Mouse (Mus musculus): ENCODE measurements around the gene Wbp1l.

Wbp1l gene

GRCm38 (mm10) chr19:46657339-46658020, 58.6 kb downstream of the Wbp1l start:
- DNase-seq (ENCODE audit: extremely low read depth, low read depth) = no peak

GRCm38 (mm10) chr19:46658348-46658747, 59.5 kb downstream of the Wbp1l start:
- no peak for DNase-seq (ENCODE audit: extremely low read depth, low read depth)

- DNase-seq (ENCODE audit: extremely low read depth, low read depth) = no peak
These were observed 60.0 kb downstream of the Wbp1l start for GRCm38 (mm10) chr19:46658851-46659250.

GRCm38 (mm10) chr19:46661511-46661910, 62.6 kb downstream of the Wbp1l start:
- DNase-seq (ENCODE audit: extremely low read depth, low read depth) = no peak

GRCm38 (mm10) chr19:46662214-46662613, 63.3 kb downstream of the Wbp1l start:
- DNase-seq (ENCODE audit: extremely low read depth, low read depth) = no peak

GRCm38 (mm10) chr19:46662784-46663183, 63.9 kb downstream of the Wbp1l start:
- no peak for DNase-seq (ENCODE audit: extremely low read depth, low read depth)

- no peak for DNase-seq (ENCODE audit: extremely low read depth, low read depth)
These were observed 66.6 kb downstream of the Wbp1l start for GRCm38 (mm10) chr19:46665474-46665873.

GRCm38 (mm10) chr19:46667300-46667699, 68.4 kb downstream of the Wbp1l start:
- no peak for DNase-seq (ENCODE audit: extremely low read depth, low read depth)

GRCm38 (mm10) chr19:46668263-46668662, 69.4 kb downstream of the Wbp1l start:
- DNase-seq (ENCODE audit: extremely low read depth, low read depth) = no peak

- peak; percentile 85 for DNase-seq (ENCODE audit: extremely low read depth, low read depth)
These were observed 70.9 kb downstream of the Wbp1l start for GRCm38 (mm10) chr19:46669802-46670201.

GRCm38 (mm10) chr19:46670691-46671090, 71.8 kb downstream of the Wbp1l start:
- DNase-seq (ENCODE audit: extremely low read depth, low read depth) = no peak

GRCm38 (mm10) chr19:46672766-46673418, 74.0 kb downstream of the Wbp1l start, which contains the start of gene Cyp17a1:
Cyp17a1 (minus strand) TSS chr19:46673172.
- DNase-seq (ENCODE audit: extremely low read depth, low read depth) = peak; percentile 77

- no peak for DNase-seq (ENCODE audit: extremely low read depth, low read depth)
These were observed 76.8 kb downstream of the Wbp1l start for GRCm38 (mm10) chr19:46675641-46676040.

- DNase-seq (ENCODE audit: extremely low read depth, low read depth) = no peak
These were observed 81.0 kb downstream of the Wbp1l start for GRCm38 (mm10) chr19:46679720-46680383.

- peak; percentile 89 for DNase-seq (ENCODE audit: extremely low read depth, low read depth)
These were observed 90.8 kb downstream of the Wbp1l start, which contains the start of gene Borcs7 for GRCm38 (mm10) chr19:46689460-46690372. Borcs7 (plus strand) TSS chr19:46689906.

GRCm38 (mm10) chr19:46690387-46690786, 91.5 kb downstream of the Wbp1l start:
- DNase-seq (ENCODE audit: extremely low read depth, low read depth) = no peak

- no peak for DNase-seq (ENCODE audit: extremely low read depth, low read depth)
These were observed 92.2 kb downstream of the Wbp1l start for GRCm38 (mm10) chr19:46691078-46691477.

- no peak for DNase-seq (ENCODE audit: extremely low read depth, low read depth)
These were observed 94.3 kb downstream of the Wbp1l start for GRCm38 (mm10) chr19:46693146-46693545.

- DNase-seq (ENCODE audit: extremely low read depth, low read depth) = no peak
These were observed 97.6 kb downstream of the Wbp1l start for GRCm38 (mm10) chr19:46696482-46696881.

GRCm38 (mm10) chr19:46696943-46697342, 98.1 kb downstream of the Wbp1l start:
- DNase-seq (ENCODE audit: extremely low read depth, low read depth) = no peak

GRCm38 (mm10) chr19:46697840-46698517, 99.1 kb downstream of the Wbp1l start:
- no peak for DNase-seq (ENCODE audit: extremely low read depth, low read depth)
